Mouse (Mus musculus): ENCODE results near the gene Olfr492. TPM values are rescaled to one million over a fixed set of nuclear protein-coding genes. Genes with fewer than 3 reads are reported as not detected.

Olfr492 gene
- not detected in 2 replicates for polyA plus RNA-seq (2012; rRNA removed)

DNA sequence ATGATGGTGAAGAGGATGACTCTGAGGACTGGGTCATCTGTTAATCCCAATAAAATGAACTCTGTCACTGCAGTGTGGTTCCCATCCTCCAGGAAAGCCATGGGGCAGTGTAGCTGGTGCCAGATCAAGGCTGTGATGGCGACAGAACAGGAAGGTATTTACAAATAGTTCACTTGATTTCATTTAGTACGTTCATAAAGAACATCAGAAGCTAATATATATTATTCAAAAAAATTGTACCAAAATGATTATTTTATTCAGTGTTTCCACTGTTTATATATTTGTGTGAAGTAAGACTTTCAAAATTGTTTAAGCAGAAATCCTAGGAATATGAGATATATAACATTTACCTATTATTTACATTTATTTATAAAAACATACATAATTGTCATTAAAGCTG is at the start of gene Olfr492:
TSS of gene Olfr492 (minus strand) at position 101 of the 400 bp plus-strand sequence.

DNA sequence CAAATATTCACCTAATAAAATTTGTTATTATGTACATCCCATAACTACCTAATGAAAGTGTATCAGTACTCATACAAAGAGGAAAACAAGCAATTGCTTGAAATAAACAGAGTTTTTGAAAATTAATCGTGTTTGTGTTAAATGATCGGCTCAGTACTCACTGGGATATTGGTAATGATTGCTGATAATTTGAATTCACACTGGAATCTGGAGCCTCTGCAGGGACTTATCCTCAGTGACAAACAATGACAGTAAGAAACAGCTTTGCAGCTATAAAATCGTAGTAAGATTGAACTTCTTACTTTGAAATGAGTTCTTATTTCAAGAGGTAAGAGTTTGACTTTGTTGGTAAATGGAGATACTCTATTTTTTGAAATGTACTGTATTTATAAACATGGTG is 41.6 kb upstream of the Olfr492 start, which contains the start of gene Olfr494:
TSS of gene Olfr494 (plus strand) at position 301 of the 400 bp plus-strand sequence.

DNA sequence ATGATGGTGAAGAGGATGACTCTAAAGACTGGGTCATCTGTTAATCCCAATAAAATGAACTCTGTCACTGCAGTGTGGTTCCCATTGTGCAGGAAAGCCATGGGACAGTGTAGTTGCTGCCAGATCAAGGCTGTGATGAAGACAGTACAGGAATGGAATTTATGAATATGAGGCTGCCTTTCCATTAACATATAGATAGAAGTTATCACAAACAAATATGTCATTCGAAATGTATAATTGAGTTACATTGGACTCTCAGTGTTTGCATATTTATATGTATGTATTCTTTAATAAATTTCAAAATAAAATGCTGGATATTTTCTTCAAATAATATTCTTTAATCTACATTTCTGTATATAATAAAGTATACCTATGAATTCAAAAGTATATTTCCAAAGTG is 23.4 kb upstream of the Olfr492 start, which contains the start of gene Olfr493:
TSS of gene Olfr493 (minus strand) at position 101 of the 400 bp plus-strand sequence.

DNA sequence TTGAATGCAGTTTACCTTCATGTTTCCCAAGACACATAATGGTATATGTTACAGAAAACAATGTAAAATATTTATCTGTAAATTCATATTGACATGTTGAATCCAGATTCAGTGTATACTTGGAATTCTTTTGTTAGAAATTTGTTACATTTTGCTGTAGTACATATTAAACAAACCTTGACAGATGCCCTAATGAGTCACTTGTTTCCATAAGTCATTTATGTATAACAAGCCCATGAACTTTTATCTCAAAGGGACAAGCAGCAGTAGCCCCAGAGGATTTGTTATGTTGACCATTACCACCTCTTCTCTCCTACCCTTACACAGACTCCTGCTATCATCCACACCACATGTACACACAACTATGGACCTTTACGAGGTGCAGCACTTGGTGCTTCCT is 10.3 kb downstream of the Olfr492 start, which contains the start of gene Olfr491:
TSS of gene Olfr491 (plus strand) at position 301 of the 400 bp plus-strand sequence.

DNA sequence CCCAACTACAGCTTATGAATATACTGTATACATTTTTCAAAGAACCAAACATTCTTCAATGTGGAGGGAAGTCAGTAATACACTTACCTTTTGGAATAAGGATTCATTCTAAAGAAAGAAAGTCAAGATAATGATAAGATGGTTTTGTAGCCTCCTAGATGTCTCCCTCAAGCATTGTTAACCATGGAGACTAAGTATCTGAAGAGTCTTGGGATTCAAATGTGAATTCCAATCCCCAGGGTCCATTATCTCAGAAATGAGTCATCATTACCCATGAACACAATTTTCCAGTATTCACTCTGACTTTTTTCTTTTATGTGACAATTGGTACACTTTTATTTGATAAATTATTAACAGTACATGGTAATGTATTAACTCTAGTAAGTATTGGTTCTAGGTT is 34.6 kb downstream of the Olfr492 start, which contains the start of gene Olfr490:
TSS of gene Olfr490 (minus strand) at position 101 of the 400 bp plus-strand sequence.

Other genes with a start within 250 kb of the Olfr492 start
- not detected in 2 replicates for gene Olfr481, start 243.8 kb downstream of the Olfr492 start, polyA plus RNA-seq (2012; rRNA removed)
- 0.01 TPM in 1 of 2 replicates, not detected in the other for gene Olfr482, start 226.1 kb downstream of the Olfr492 start, polyA plus RNA-seq (2012; rRNA removed)
- not detected in 2 replicates for gene Olfr483, start 222.8 kb downstream of the Olfr492 start, polyA plus RNA-seq (2012; rRNA removed)
- gene Olfr484, start 196.2 kb downstream of the Olfr492 start, polyA plus RNA-seq (2012; rRNA removed): not detected in 2 replicates
- gene Olfr485, start 163.8 kb downstream of the Olfr492 start, polyA plus RNA-seq (2012; rRNA removed): not detected in 2 replicates
- not detected in 2 replicates for gene Olfr486, start 150.9 kb downstream of the Olfr492 start, polyA plus RNA-seq (2012; rRNA removed)
- not detected in 2 replicates for gene Olfr487, start 109.0 kb downstream of the Olfr492 start, polyA plus RNA-seq (2012; rRNA removed)
- gene Olfr488, start 65.3 kb downstream of the Olfr492 start, polyA plus RNA-seq (2012; rRNA removed): not detected in 2 replicates
- gene Olfr490, start 34.7 kb downstream of the Olfr492 start, polyA plus RNA-seq (2012; rRNA removed): not detected in 2 replicates
- not detected in 2 replicates for gene Olfr491, start 10.2 kb downstream of the Olfr492 start, polyA plus RNA-seq (2012; rRNA removed)
- gene Olfr493, start 23.3 kb upstream of the Olfr492 start, polyA plus RNA-seq (2012; rRNA removed): not detected in 2 replicates
- gene Olfr494, start 41.7 kb upstream of the Olfr492 start, polyA plus RNA-seq (2012; rRNA removed): not detected in 2 replicates
- gene Olfr495, start 69.5 kb upstream of the Olfr492 start, polyA plus RNA-seq (2012; rRNA removed): not detected in 2 replicates
- gene Olfr497, start 96.7 kb upstream of the Olfr492 start, polyA plus RNA-seq (2012; rRNA removed): not detected in 2 replicates
- gene Olfr498, start 141.7 kb upstream of the Olfr492 start, polyA plus RNA-seq (2012; rRNA removed): not detected in 2 replicates
- not detected in 2 replicates for gene Olfr502, start 201.4 kb upstream of the Olfr492 start, polyA plus RNA-seq (2012; rRNA removed)
- not detected in 2 replicates for gene Olfr503, start 220.9 kb upstream of the Olfr492 start, polyA plus RNA-seq (2012; rRNA removed)
- not detected in 2 replicates for gene Olfr504, start 242.1 kb upstream of the Olfr492 start, polyA plus RNA-seq (2012; rRNA removed)